Mouse (Mus musculus): Measurements from ENCODE around the gene Capzb. TPM values are rescaled to one million over a fixed set of nuclear protein-coding genes. Genes with fewer than 3 reads are reported as not detected.

The Capzb gene
- polyA plus RNA-seq, 1 experiment, result 167 TPM

- no peak overlapping the region for H3K4me3 ChIP-seq (ENCODE audit: control insufficient read depth, insufficient read depth, low read length)
- H3K27ac ChIP-seq (ENCODE audit: control insufficient read depth, insufficient read depth, low read length), result no peak overlapping the region
- H3K27me3 ChIP-seq (ENCODE audit: control insufficient read depth, insufficient read depth, low read length), result no peaks in the 10 kb centered on the region
- WGBS, result 94% methylated on average over 8 of the region's 8 CpGs
- DNase-seq, result no peak
- peaks cover 10% of the 10 kb centered on the region for H3K4me1 ChIP-seq (replicated peaks; ENCODE audit: control insufficient read depth, insufficient read depth, low read length)
- H3K36me3 ChIP-seq (ENCODE audit: control insufficient read depth, insufficient read depth, low read length), result no peaks in the 10 kb centered on the region
- no peak for TF ChIP-seq POLR2A (IDR thresholded peaks at IDR 0.05; ENCODE audit: control insufficient read depth, extremely low read depth, insufficient read depth, low read length, poor library complexity)
- no peak for TF ChIP-seq CTCF (IDR thresholded peaks at IDR 0.05; ENCODE audit: borderline replicate concordance, control insufficient read depth, extremely low read depth, insufficient read depth, low read length, poor library complexity)
These were observed 26.5 kb upstream of the Capzb start for GRCm38 (mm10) chr4:139166244-139166643.

- H3K27ac ChIP-seq (ENCODE audit: control insufficient read depth, insufficient read depth, low read length), result no peak overlapping the region
- no peaks in the 10 kb centered on the region for H3K27me3 ChIP-seq (ENCODE audit: control insufficient read depth, insufficient read depth, low read length)
- no peak overlapping the region for H3K4me3 ChIP-seq (ENCODE audit: control insufficient read depth, insufficient read depth, low read length)
- no peak for DNase-seq
- no peak for TF ChIP-seq CTCF (IDR thresholded peaks at IDR 0.05; ENCODE audit: borderline replicate concordance, control insufficient read depth, extremely low read depth, insufficient read depth, low read length, poor library complexity)
- TF ChIP-seq POLR2A (IDR thresholded peaks at IDR 0.05; ENCODE audit: control insufficient read depth, extremely low read depth, insufficient read depth, low read length, poor library complexity), result no peak
- peaks cover 10% of the 10 kb centered on the region for H3K4me1 ChIP-seq (replicated peaks; ENCODE audit: control insufficient read depth, insufficient read depth, low read length)
- H3K36me3 ChIP-seq (ENCODE audit: control insufficient read depth, insufficient read depth, low read length), result no peaks in the 10 kb centered on the region
- 91% methylated on average over 8 of the region's 8 CpGs for WGBS
These were observed 25.6 kb upstream of the Capzb start for GRCm38 (mm10) chr4:139167107-139167506.

GRCm38 (mm10) chr4:139168985-139169747 lies 23.5 kb upstream of the Capzb start:
- WGBS, result 28% methylated on average over 15 of the region's 15 CpGs
- no peak overlapping the region for H3K4me3 ChIP-seq (ENCODE audit: control insufficient read depth, insufficient read depth, low read length)
- H3K4me1 ChIP-seq (replicated peaks; ENCODE audit: control insufficient read depth, insufficient read depth, low read length), result peaks cover 10% of the 10 kb centered on the region
- H3K27me3 ChIP-seq (ENCODE audit: control insufficient read depth, insufficient read depth, low read length), result no peaks in the 10 kb centered on the region
- no peaks in the 10 kb centered on the region for H3K36me3 ChIP-seq (ENCODE audit: control insufficient read depth, insufficient read depth, low read length)
- peak; percentile 10 for DNase-seq
- no peak overlapping the region for H3K27ac ChIP-seq (ENCODE audit: control insufficient read depth, insufficient read depth, low read length)
- TF ChIP-seq CTCF (IDR thresholded peaks at IDR 0.05; ENCODE audit: borderline replicate concordance, control insufficient read depth, extremely low read depth, insufficient read depth, low read length, poor library complexity) (no peak), POLR2A (IDR thresholded peaks at IDR 0.05; ENCODE audit: control insufficient read depth, extremely low read depth, insufficient read depth, low read length, poor library complexity) (no peak)

- TF ChIP-seq POLR2A (IDR thresholded peaks at IDR 0.05; ENCODE audit: control insufficient read depth, extremely low read depth, insufficient read depth, low read length, poor library complexity), result no peak
- no peak for TF ChIP-seq CTCF (IDR thresholded peaks at IDR 0.05; ENCODE audit: borderline replicate concordance, control insufficient read depth, extremely low read depth, insufficient read depth, low read length, poor library complexity)
- H3K4me3 ChIP-seq (ENCODE audit: control insufficient read depth, insufficient read depth, low read length), result no peak overlapping the region
- H3K27ac ChIP-seq (ENCODE audit: control insufficient read depth, insufficient read depth, low read length), result no peak overlapping the region
- 92% methylated on average over 12 of the region's 12 CpGs for WGBS
- H3K4me1 ChIP-seq (replicated peaks; ENCODE audit: control insufficient read depth, insufficient read depth, low read length), result peaks cover 10% of the 10 kb centered on the region
- H3K27me3 ChIP-seq (ENCODE audit: control insufficient read depth, insufficient read depth, low read length), result no peaks in the 10 kb centered on the region
- no peak for DNase-seq
- no peaks in the 10 kb centered on the region for H3K36me3 ChIP-seq (ENCODE audit: control insufficient read depth, insufficient read depth, low read length)
These were observed 22.9 kb upstream of the Capzb start for GRCm38 (mm10) chr4:139169748-139170279.

GRCm38 (mm10) chr4:139175061-139175971 lies 17.4 kb upstream of the Capzb start:
- Histone ChIP-seq H3K4me1 (replicated peaks; ENCODE audit: control insufficient read depth, insufficient read depth, low read length) (no peaks in the 10 kb centered on the region), H3K4me3 (ENCODE audit: control insufficient read depth, insufficient read depth, low read length) (no peak overlapping the region), H3K27ac (ENCODE audit: control insufficient read depth, insufficient read depth, low read length) (no peak overlapping the region), H3K36me3 (ENCODE audit: control insufficient read depth, insufficient read depth, low read length) (no peaks in the 10 kb centered on the region), H3K27me3 (ENCODE audit: control insufficient read depth, insufficient read depth, low read length) (no peaks in the 10 kb centered on the region)
- no peak for TF ChIP-seq CTCF (IDR thresholded peaks at IDR 0.05; ENCODE audit: borderline replicate concordance, control insufficient read depth, extremely low read depth, insufficient read depth, low read length, poor library complexity)
- TF ChIP-seq POLR2A (IDR thresholded peaks at IDR 0.05; ENCODE audit: control insufficient read depth, extremely low read depth, insufficient read depth, low read length, poor library complexity), result no peak
- WGBS, result 72% methylated on average over 20 of the region's 20 CpGs
- no peak for DNase-seq

- no peak for DNase-seq
- TF ChIP-seq CTCF (IDR thresholded peaks at IDR 0.05; ENCODE audit: borderline replicate concordance, control insufficient read depth, extremely low read depth, insufficient read depth, low read length, poor library complexity) (no peak), POLR2A (IDR thresholded peaks at IDR 0.05; ENCODE audit: control insufficient read depth, extremely low read depth, insufficient read depth, low read length, poor library complexity) (no peak)
- 41% methylated on average over 6 of the region's 6 CpGs for WGBS
- Histone ChIP-seq H3K27me3 (ENCODE audit: control insufficient read depth, insufficient read depth, low read length) (no peaks in the 10 kb centered on the region), H3K27ac (ENCODE audit: control insufficient read depth, insufficient read depth, low read length) (no peak overlapping the region), H3K4me3 (ENCODE audit: control insufficient read depth, insufficient read depth, low read length) (no peak overlapping the region), H3K36me3 (ENCODE audit: control insufficient read depth, insufficient read depth, low read length) (no peaks in the 10 kb centered on the region), H3K4me1 (replicated peaks; ENCODE audit: control insufficient read depth, insufficient read depth, low read length) (no peaks in the 10 kb centered on the region)
These were observed 16.7 kb upstream of the Capzb start for GRCm38 (mm10) chr4:139176023-139176422.
